Mouse (Mus musculus) thymus, adult 18-20 months (tissue): ENCODE data around the gene Tbc1d1.

Source experiments
- DNase-seq, 2 experiments: peaks; one replicate each; pipeline ENCODE4 v3.0.0; 2022; ENCODE audit warnings: mixed read lengths in 2 of 2

Tbc1d1 gene

GRCm38 (mm10) chr5:64207800-64208199 lies 51.7 kb downstream of the Tbc1d1 start:
- no peak for DNase-seq

DNA sequence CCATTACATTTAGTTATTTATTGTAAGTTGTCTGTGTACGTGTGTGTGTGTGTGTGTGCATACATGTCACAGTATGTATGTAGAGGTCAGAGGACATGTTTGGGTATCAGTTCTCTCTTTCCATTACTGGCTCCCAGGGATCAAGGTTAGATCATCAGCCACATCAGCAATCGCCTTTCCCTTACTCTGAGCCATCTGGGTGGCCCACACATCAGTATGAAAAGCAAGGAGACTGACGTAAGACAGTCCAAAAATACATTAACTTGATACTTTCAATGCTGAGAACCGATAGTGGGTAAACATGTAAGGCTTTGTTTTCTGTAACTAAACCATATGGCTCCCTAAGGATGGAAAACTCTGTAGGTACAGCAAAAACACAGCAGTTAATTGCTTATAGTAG lies 54.7 kb downstream of the Tbc1d1 start:
- DNase-seq, result no peak

DNA sequence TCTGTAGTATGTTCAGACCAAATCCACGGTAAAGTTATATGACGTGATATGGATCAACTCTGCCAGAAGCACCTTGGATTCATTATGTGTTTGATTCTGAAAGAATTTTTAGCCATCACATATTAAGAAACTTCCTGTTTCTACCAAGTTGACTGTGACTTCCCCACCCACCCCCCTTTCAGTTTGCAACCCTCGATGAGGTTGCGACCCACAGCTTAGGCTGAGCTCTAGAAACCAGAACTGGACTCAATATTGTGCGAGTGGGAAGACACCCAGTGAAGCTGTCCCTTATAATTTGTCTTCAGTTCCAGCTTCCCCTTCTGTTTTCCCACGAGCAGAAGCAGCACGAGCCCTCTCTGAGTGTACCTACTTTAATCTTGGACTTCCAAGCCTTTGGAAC lies 55.2 kb downstream of the Tbc1d1 start:
- DNase-seq, result no peak

GRCm38 (mm10) chr5:64212206-64212605 lies 56.1 kb downstream of the Tbc1d1 start:
- DNase-seq, result no peak

GRCm38 (mm10) chr5:64212619-64213018 lies 56.5 kb downstream of the Tbc1d1 start:
- no peak for DNase-seq

DNA sequence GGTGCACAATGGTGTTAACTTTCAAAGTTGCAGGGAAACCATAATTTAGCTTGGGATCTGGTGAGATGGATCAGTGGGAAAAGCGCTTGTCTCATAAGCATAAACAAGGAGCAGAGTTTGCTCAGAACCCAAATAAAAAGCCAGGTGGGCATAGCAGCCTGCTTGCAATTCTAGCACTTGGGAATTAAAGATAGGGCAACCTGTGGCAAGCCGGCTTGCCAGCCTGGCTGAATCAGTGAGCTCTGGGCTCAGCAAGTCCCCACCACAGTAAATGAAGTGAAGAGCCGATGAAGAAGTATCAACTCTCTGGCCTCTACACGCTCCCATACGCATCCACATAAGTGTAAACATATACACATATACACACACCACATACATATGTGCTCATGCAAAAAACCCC lies 59.7 kb downstream of the Tbc1d1 start:
- no peak for DNase-seq

DNA sequence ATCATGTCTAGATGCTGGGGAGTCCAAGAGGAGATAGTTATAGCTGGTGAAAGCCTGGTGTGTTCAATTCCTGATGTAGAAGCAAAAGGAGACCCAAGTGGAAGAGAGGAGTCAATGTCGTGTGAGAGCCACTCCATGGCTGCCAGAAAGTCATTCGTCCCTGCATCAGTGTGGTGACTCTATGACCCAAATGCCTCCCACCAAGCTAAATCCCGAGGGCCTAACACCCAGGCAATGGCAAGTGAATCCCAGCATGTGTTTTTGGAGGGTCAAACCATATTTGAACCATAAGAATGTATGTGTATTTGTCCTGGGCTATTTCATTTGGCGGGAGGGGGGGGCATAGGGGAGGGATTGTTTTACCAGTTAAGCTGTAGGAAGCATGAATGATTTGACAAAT lies 60.2 kb downstream of the Tbc1d1 start:
- no peak for DNase-seq

DNA sequence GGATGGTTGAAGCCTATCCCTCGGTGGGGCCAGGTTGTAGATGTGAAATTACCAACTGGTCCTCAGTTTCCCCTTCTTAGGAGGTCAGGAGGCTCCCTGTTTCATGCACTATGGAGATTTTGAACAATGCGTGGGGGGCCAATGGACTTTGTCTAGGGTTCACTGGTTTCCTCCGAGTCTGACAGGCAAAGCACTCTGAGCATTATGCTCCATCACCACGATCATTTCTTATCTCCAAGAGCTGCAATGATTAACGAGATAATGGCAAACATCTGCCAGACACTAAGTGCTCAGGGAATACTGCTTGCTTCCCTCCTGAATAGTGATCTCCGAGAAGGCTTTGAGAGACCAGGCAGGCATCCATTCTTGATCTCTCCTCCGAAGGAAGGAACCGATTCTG lies 61.2 kb downstream of the Tbc1d1 start:
- no peak for DNase-seq

DNA sequence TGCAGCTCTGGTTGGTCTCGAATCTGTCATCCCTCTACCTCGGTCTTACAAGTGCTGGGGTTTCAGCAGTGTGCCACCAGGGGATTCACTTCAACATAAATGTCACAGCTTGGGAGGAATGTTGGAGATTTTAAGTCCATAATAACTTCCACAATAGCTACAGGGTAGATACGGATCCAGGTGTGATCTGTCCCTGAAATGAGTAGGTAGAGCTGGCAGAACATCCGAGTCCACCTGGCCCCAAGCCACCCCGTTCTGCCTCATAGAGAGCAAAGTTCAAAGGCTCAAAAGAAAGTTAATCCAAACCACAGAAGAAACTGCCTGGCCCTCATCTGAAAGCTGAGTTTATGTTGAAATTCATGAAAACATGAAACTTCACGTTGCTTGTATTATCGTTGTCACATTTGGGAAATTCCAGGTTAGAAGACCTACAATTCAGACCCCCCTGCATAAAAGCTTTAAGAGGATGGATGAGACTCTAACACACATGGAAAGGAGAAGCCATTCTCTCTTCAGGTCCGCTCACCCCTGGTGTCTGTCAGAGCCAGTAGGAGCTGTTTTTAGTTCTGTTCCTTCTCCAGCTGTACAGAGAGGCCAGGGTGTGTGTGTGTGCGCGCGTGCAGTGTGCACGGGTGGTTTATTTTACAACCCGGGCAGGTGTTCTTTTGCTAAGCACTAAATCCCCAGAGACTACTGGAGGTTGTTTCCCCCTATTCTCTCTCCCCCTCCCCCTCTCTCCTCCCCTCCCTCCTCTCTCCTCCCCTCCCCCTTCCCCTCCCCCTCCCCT lies 61.9 kb downstream of the Tbc1d1 start:
- peak in 1 of 2 experiments; percentile 42 for DNase-seq

- DNase-seq, result no peak
Observed at GRCm38 (mm10) chr5:64218603-64218999, 62.5 kb downstream of the Tbc1d1 start.

- DNase-seq, result no peak
Observed at GRCm38 (mm10) chr5:64220776-64221175, 64.7 kb downstream of the Tbc1d1 start.

DNA sequence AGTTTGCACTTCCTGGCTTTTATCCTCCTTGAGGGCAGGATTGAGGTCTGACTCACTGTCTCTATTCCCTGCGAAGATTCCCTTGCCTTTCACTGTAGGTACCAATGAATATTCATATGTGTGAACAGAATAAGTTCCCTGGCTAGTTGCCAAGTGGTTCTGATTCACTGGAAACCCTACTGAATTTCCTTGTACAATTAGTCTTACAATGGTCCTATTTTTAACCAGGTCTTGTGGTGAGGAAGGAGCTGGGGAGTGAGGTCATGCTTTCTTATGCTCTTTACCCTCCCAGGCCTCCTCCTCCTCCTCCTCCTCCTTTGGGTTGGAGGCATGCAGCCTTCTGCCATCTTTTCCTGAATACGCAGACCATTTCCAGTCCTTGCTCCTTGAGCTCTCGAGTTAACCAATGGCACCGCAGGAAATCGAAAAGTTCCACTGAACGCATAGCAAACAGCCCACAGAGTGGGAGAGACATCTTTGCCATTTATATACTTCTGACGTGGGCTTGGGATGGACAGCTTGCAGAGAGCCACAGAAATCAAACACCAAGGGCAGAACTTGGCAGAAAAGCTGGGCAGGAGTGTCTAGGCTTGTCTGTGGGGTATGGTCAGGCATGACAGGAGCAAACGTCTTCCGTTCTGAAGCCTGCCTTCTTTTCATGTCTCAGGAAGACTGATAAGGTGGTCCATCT lies 68.8 kb downstream of the Tbc1d1 start:
- DNase-seq, result no peak

DNA sequence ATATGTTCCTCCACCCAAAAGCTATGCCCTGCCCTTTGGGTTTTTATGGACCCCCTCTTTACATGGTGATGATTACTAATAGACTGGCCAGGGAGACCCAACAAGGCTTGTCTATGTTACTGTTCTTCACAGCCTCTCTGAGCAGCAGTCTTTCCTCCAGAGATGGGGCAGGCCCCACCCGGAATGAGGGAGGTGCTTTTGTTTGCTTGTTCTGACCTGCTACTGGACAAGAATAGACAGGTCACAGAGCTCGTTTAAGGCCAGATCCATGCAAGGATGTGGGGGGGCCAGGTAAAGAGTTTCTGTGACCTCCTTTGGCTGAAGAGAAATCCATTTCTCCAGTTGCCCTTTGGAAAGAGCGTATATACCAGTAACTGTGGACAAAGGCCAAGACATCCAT lies 72.1 kb downstream of the Tbc1d1 start:
- DNase-seq, result no peak

GRCm38 (mm10) chr5:64229336-64229866 lies 73.3 kb downstream of the Tbc1d1 start:
- DNase-seq, result peak in 1 of 2 experiments; percentile 28

GRCm38 (mm10) chr5:64230061-64230466 lies 74.0 kb downstream of the Tbc1d1 start:
- peak; percentile 87 to 90 for DNase-seq

- DNase-seq, result peak in 1 of 2 experiments; percentile 49
Observed at GRCm38 (mm10) chr5:64230507-64231041, 74.5 kb downstream of the Tbc1d1 start.

GRCm38 (mm10) chr5:64232872-64233271 lies 76.8 kb downstream of the Tbc1d1 start:
- DNase-seq, result no peak

DNA sequence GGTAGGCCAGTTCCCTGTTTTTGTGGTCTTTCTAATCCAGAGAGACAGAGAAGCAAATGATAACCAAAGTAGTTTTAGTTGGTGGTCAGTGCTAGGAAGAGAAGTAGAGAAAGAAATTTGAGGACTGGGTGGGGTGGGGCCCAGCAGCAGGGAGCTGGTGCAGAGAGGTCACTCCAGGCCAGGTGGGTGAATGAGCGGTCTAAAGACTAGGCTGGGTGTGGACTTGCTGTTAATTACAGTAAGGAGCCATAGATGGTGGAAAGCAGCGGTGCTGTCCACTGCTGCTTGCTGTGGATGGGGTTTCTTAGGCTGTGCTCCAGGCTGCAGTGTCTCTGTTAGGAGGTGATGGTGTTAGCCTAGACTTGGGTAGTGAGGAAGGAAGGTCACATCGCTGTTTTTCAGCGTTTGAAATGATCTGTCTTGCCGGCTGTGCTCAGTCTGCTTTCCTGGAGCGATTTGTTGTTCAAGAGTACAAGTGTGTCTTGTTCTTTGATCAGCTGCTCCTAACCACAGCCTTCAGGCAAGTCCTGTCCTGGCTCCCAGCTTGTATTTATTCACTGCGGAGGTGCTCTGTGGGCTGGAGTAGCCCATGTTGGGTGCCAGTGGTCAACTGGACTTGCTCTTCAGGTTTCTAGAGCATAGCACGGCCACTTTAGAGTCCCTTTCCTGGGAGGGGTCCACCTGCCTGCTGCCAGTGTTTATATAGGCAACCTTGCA lies 78.3 kb downstream of the Tbc1d1 start:
- DNase-seq, result no peak

- no peak for DNase-seq
Observed at GRCm38 (mm10) chr5:64235250-64235649, 79.1 kb downstream of the Tbc1d1 start.

DNA sequence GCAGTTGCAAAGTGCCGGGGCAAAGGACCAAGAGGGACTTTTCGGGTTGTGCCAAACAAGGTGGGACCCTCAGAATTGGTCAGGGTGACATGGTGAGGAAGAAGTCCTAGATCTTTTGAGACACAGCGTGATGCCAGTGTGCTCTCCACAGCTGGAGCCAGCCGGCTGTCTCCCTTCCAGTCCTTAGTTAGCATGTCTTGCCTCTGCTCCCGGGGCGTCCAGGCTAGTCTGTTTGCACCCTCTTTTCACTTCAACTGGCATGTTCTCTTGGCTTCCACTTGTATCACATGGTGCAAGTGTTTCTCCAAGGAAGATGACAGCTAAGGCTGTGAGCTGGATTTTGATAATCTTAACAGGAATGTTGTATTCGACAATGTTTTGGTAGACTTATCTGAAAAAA lies 80.5 kb downstream of the Tbc1d1 start:
- no peak for DNase-seq

GRCm38 (mm10) chr5:64237263-64237662 lies 81.2 kb downstream of the Tbc1d1 start:
- DNase-seq, result no peak

DNA sequence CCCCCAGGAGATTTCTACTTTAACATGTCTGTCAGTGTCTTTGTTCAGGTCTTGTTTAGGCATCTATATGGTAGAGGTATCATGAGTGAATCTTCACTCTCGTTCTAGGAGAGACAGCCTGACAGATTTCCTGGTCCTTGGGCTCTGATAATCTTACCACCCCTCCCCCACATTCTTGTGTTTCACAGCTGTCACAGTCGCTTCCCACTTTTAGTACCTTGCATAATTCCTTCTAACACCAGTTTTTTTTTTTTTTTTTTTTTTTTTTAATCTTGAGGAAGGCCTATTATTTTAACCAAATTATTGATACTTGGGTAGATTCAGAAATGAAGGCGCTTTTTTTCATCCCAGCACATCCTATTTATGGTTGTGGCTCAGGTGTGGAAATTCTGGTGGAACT lies 81.6 kb downstream of the Tbc1d1 start:
- DNase-seq, result no peak
